Mouse (Mus musculus): ENCODE results near the gene Arid1b.

- TF ChIP-seq GATA1 (IDR thresholded peaks at IDR 0.05; ENCODE audit: borderline replicate concordance, low read length), result no peak
- TF ChIP-seq FLI1 (IDR thresholded peaks at IDR 0.05; ENCODE audit: low read length), result no peak
Observed at GRCm38 (mm10) chr17:5190367-5190766, 196.2 kb downstream of the Arid1b start.

Data from megakaryocyte, embryonic 14.5 days (primary cell).